Mouse (Mus musculus): Measurements from ENCODE around the gene Pak3. TPM values are rescaled to one million over a fixed set of nuclear protein-coding genes. Genes with fewer than 3 reads are reported as not detected.

Pak3 gene
- polyA plus RNA-seq, 1 experiment from 2014 or later = 3.4 TPM

GRCm38 (mm10) chrX:143533574-143533973 lies 15.2 kb downstream of the Pak3 start:
- Histone ChIP-seq H3K36me3 (ENCODE audit: control insufficient read depth, insufficient read depth, low read length) (no peaks in the 10 kb centered on the region), H3K4me3 (ENCODE audit: low read depth, low read length) (no peak overlapping the region), H3K9ac (ENCODE audit: low read depth, low read length) (no peak overlapping the region), H3K4me1 (replicated peaks; ENCODE audit: control insufficient read depth, insufficient read depth, low read length) (no peaks in the 10 kb centered on the region), H3K9me3 (ENCODE audit: control insufficient read depth, low read length) (no peaks in the 10 kb centered on the region), H3K4me2 (no peak overlapping the region), H3K27ac (ENCODE audit: low read depth, low read length) (no peak overlapping the region), H3K27me3 (replicated peaks; ENCODE audit: control insufficient read depth, insufficient read depth, low read length) (no peaks in the 10 kb centered on the region)
- no peak for DNase-seq (ENCODE audit: low spot score)
- WGBS = 75% methylated on average over 3 of the region's 3 CpGs
- ATAC-seq (replicated peaks; ENCODE audit: low FRiP score) = no peak

- ATAC-seq (replicated peaks; ENCODE audit: low FRiP score) (no peak), DNase-seq (ENCODE audit: low spot score) (no peak)
- Histone ChIP-seq H3K4me3 (ENCODE audit: low read depth, low read length) (no peak overlapping the region), H3K36me3 (ENCODE audit: control insufficient read depth, insufficient read depth, low read length) (no peaks in the 10 kb centered on the region), H3K9ac (ENCODE audit: low read depth, low read length) (no peak overlapping the region), H3K4me2 (no peak overlapping the region), H3K4me1 (replicated peaks; ENCODE audit: control insufficient read depth, insufficient read depth, low read length) (no peaks in the 10 kb centered on the region), H3K27ac (ENCODE audit: low read depth, low read length) (no peak overlapping the region), H3K27me3 (replicated peaks; ENCODE audit: control insufficient read depth, insufficient read depth, low read length) (peaks cover 7% of the 10 kb centered on the region; the same call in 1 of the 2 replicates), H3K9me3 (ENCODE audit: control insufficient read depth, low read length) (no peaks in the 10 kb centered on the region)
- WGBS = 54% methylated on average over 2 of the region's 2 CpGs
Observed at GRCm38 (mm10) chrX:143542756-143543155, 24.4 kb downstream of the Pak3 start.

GRCm38 (mm10) chrX:143543186-143543793 lies 24.9 kb downstream of the Pak3 start:
- no peak overlapping the region for H3K4me2 ChIP-seq
- H3K27me3 ChIP-seq (replicated peaks; ENCODE audit: control insufficient read depth, insufficient read depth, low read length) = peaks cover 7% of the 10 kb centered on the region; the same call in 1 of the 2 replicates
- WGBS = 49% methylated on average over 7 of the region's 7 CpGs
- H3K9ac ChIP-seq (ENCODE audit: low read depth, low read length) = no peak overlapping the region
- no peak for ATAC-seq (replicated peaks; ENCODE audit: low FRiP score)
- H3K36me3 ChIP-seq (ENCODE audit: control insufficient read depth, insufficient read depth, low read length) = no peaks in the 10 kb centered on the region
- H3K9me3 ChIP-seq (ENCODE audit: control insufficient read depth, low read length) = no peaks in the 10 kb centered on the region
- no peaks in the 10 kb centered on the region for H3K4me1 ChIP-seq (replicated peaks; ENCODE audit: control insufficient read depth, insufficient read depth, low read length)
- no peak overlapping the region for H3K4me3 ChIP-seq (ENCODE audit: low read depth, low read length)
- H3K27ac ChIP-seq (ENCODE audit: low read depth, low read length) = no peak overlapping the region
- no peak for DNase-seq (ENCODE audit: low spot score)

GRCm38 (mm10) chrX:143573691-143574090 lies 55.3 kb downstream of the Pak3 start:
- no peak overlapping the region for H3K4me2 ChIP-seq
- no peaks in the 10 kb centered on the region for H3K4me1 ChIP-seq (replicated peaks; ENCODE audit: control insufficient read depth, insufficient read depth, low read length)
- DNase-seq (ENCODE audit: low spot score) = no peak
- no peaks in the 10 kb centered on the region for H3K9me3 ChIP-seq (ENCODE audit: control insufficient read depth, low read length)
- H3K36me3 ChIP-seq (ENCODE audit: control insufficient read depth, insufficient read depth, low read length) = no peaks in the 10 kb centered on the region
- H3K27me3 ChIP-seq (replicated peaks; ENCODE audit: control insufficient read depth, insufficient read depth, low read length) = no peaks in the 10 kb centered on the region
- H3K27ac ChIP-seq (ENCODE audit: low read depth, low read length) = no peak overlapping the region
- no peak overlapping the region for H3K4me3 ChIP-seq (ENCODE audit: low read depth, low read length)
- H3K9ac ChIP-seq (ENCODE audit: low read depth, low read length) = no peak overlapping the region
- WGBS = 43% methylated on average over 2 of the region's 2 CpGs
- no peak for ATAC-seq (replicated peaks; ENCODE audit: low FRiP score)

- H3K9ac ChIP-seq (ENCODE audit: low read depth, low read length) = no peak overlapping the region
- H3K4me1 ChIP-seq (replicated peaks; ENCODE audit: control insufficient read depth, insufficient read depth, low read length) = no peaks in the 10 kb centered on the region
- H3K9me3 ChIP-seq (ENCODE audit: control insufficient read depth, low read length) = no peaks in the 10 kb centered on the region
- WGBS = 77% methylated on average over 2 of the region's 2 CpGs
- H3K36me3 ChIP-seq (ENCODE audit: control insufficient read depth, insufficient read depth, low read length) = no peaks in the 10 kb centered on the region
- H3K4me3 ChIP-seq (ENCODE audit: low read depth, low read length) = no peak overlapping the region
- peaks cover 3% of the 10 kb centered on the region; the same call in 1 of the 2 replicates for H3K27me3 ChIP-seq (replicated peaks; ENCODE audit: control insufficient read depth, insufficient read depth, low read length)
- no peak overlapping the region for H3K27ac ChIP-seq (ENCODE audit: low read depth, low read length)
- no peak overlapping the region for H3K4me2 ChIP-seq
- DNase-seq (ENCODE audit: low spot score) (no peak), ATAC-seq (replicated peaks; ENCODE audit: low FRiP score) (no peak)
Observed at GRCm38 (mm10) chrX:143579925-143580324, 61.5 kb downstream of the Pak3 start.

- no peak overlapping the region for H3K9ac ChIP-seq (ENCODE audit: low read depth, low read length)
- H3K4me3 ChIP-seq (ENCODE audit: low read depth, low read length) = no peak overlapping the region
- H3K27ac ChIP-seq (ENCODE audit: low read depth, low read length) = no peak overlapping the region
- H3K4me1 ChIP-seq (replicated peaks; ENCODE audit: control insufficient read depth, insufficient read depth, low read length) = no peaks in the 10 kb centered on the region
- 59% methylated on average over 2 of the region's 2 CpGs for WGBS
- peaks cover 3% of the 10 kb centered on the region; the same call in 1 of the 2 replicates for H3K27me3 ChIP-seq (replicated peaks; ENCODE audit: control insufficient read depth, insufficient read depth, low read length)
- DNase-seq (ENCODE audit: low spot score) = no peak
- H3K36me3 ChIP-seq (ENCODE audit: control insufficient read depth, insufficient read depth, low read length) = no peaks in the 10 kb centered on the region
- no peak for ATAC-seq (replicated peaks; ENCODE audit: low FRiP score)
- H3K4me2 ChIP-seq = no peak overlapping the region
- H3K9me3 ChIP-seq (ENCODE audit: control insufficient read depth, low read length) = no peaks in the 10 kb centered on the region
Observed at GRCm38 (mm10) chrX:143580458-143580959, 62.1 kb downstream of the Pak3 start.

- 61% methylated on average over 5 of the region's 5 CpGs for WGBS
- no peaks in the 10 kb centered on the region for H3K27me3 ChIP-seq (replicated peaks; ENCODE audit: control insufficient read depth, insufficient read depth, low read length)
- H3K9ac ChIP-seq (ENCODE audit: low read depth, low read length) = no peak overlapping the region
- H3K9me3 ChIP-seq (ENCODE audit: control insufficient read depth, low read length) = no peaks in the 10 kb centered on the region
- no peak overlapping the region for H3K4me2 ChIP-seq
- ATAC-seq (replicated peaks; ENCODE audit: low FRiP score) (no peak), DNase-seq (ENCODE audit: low spot score) (no peak)
- no peaks in the 10 kb centered on the region for H3K4me1 ChIP-seq (replicated peaks; ENCODE audit: control insufficient read depth, insufficient read depth, low read length)
- no peaks in the 10 kb centered on the region for H3K36me3 ChIP-seq (ENCODE audit: control insufficient read depth, insufficient read depth, low read length)
- no peak overlapping the region for H3K27ac ChIP-seq (ENCODE audit: low read depth, low read length)
- H3K4me3 ChIP-seq (ENCODE audit: low read depth, low read length) = no peak overlapping the region
Observed at GRCm38 (mm10) chrX:143606877-143607449, 88.6 kb downstream of the Pak3 start.

- ATAC-seq (replicated peaks; ENCODE audit: low FRiP score) (no peak), DNase-seq (ENCODE audit: low spot score) (no peak)
- no peak overlapping the region for H3K27ac ChIP-seq (ENCODE audit: low read depth, low read length)
- H3K4me1 ChIP-seq (replicated peaks; ENCODE audit: control insufficient read depth, insufficient read depth, low read length) = no peaks in the 10 kb centered on the region
- no peak overlapping the region for H3K9ac ChIP-seq (ENCODE audit: low read depth, low read length)
- H3K27me3 ChIP-seq (replicated peaks; ENCODE audit: control insufficient read depth, insufficient read depth, low read length) = 0 out of 2 replicates have a peak, but pooled peaks cover 5% of the 10 kb centered on the region
- no peaks in the 10 kb centered on the region for H3K36me3 ChIP-seq (ENCODE audit: control insufficient read depth, insufficient read depth, low read length)
- 66% methylated on average over 4 of the region's 4 CpGs for WGBS
- no peak overlapping the region for H3K4me3 ChIP-seq (ENCODE audit: low read depth, low read length)
- H3K4me2 ChIP-seq = no peak overlapping the region
- no peaks in the 10 kb centered on the region for H3K9me3 ChIP-seq (ENCODE audit: control insufficient read depth, low read length)
Observed at GRCm38 (mm10) chrX:143618734-143619133, 100.3 kb downstream of the Pak3 start.

GRCm38 (mm10) chrX:143627767-143628166 lies 109.4 kb downstream of the Pak3 start:
- Histone ChIP-seq H3K36me3 (ENCODE audit: control insufficient read depth, insufficient read depth, low read length) (no peaks in the 10 kb centered on the region), H3K9ac (ENCODE audit: low read depth, low read length) (no peak overlapping the region), H3K4me2 (no peak overlapping the region), H3K4me1 (replicated peaks; ENCODE audit: control insufficient read depth, insufficient read depth, low read length) (no peaks in the 10 kb centered on the region), H3K27me3 (replicated peaks; ENCODE audit: control insufficient read depth, insufficient read depth, low read length) (0 out of 2 replicates have a peak, but pooled peaks cover 2% of the 10 kb centered on the region), H3K27ac (ENCODE audit: low read depth, low read length) (no peak overlapping the region), H3K9me3 (ENCODE audit: control insufficient read depth, low read length) (no peaks in the 10 kb centered on the region), H3K4me3 (ENCODE audit: low read depth, low read length) (no peak overlapping the region)
- no peak for DNase-seq (ENCODE audit: low spot score)
- 80% methylated on average over 5 of the region's 5 CpGs for WGBS
- no peak for ATAC-seq (replicated peaks; ENCODE audit: low FRiP score)
